Mouse (Mus musculus) liver, adult 2 months (tissue): ENCODE results near the gene Pygo2. TPM values are rescaled to one million over a fixed set of nuclear protein-coding genes. Genes with fewer than 3 reads are reported as not detected.
A peak's percentile ranks its signal among the peaks of the same experiment; 100 is the strongest.

Experiments
- DNase-seq: peaks from one replicate; pipeline ENCODE4 v3.0.0-alpha.2; 2011; ENCODE audit warnings: low read depth, low spot score; ENCODE audit errors: extremely low read depth
- H3K27ac ChIP-seq: fragments of 200-500 bp; replicated peaks from 2 replicates; pipeline ENCODE4 v1.5.1; 2012; ENCODE audit warnings: low read depth, mild to moderate bottlenecking, control low read depth, inconsistent platforms, low read length; ENCODE audit not compliant: insufficient read depth
- H3K27me3 ChIP-seq: fragments of 200-500 bp; 2 replicates; pipeline ENCODE4 v1.6.1; 2012; ENCODE audit warnings: mild to moderate bottlenecking, moderate library complexity, low read length, inconsistent platforms; ENCODE audit not compliant: control insufficient read depth, insufficient read depth
- H3K36me3 ChIP-seq: fragments of 200-500 bp; 2 replicates; pipeline ENCODE4 v1.6.1; 2012; ENCODE audit warnings: low read length, inconsistent platforms; ENCODE audit not compliant: control insufficient read depth, insufficient read depth
- H3K4me1 ChIP-seq: fragments of 200-500 bp; 2 replicates; pipeline ENCODE4 v1.6.1; 2011; ENCODE audit warnings: low read length; ENCODE audit not compliant: control insufficient read depth, insufficient read depth
- H3K4me3 ChIP-seq: fragments of 200-500 bp; 2 replicates; pipeline ENCODE4 v1.5.1; 2011; ENCODE audit warnings: low read depth, mild to moderate bottlenecking, control low read depth, low read length, moderate library complexity; ENCODE audit not compliant: insufficient read depth
- H3K79me2 ChIP-seq: fragments of 200-500 bp; 2 replicates; pipeline ENCODE4 v1.6.1; 2012; ENCODE audit warnings: inconsistent platforms, mild to moderate bottlenecking, low read length, moderate library complexity; ENCODE audit not compliant: control insufficient read depth, insufficient read depth
- H3K9ac ChIP-seq: fragments of 200-500 bp; 2 replicates; pipeline ENCODE4 v1.6.1; 2012; ENCODE audit warnings: low read depth, mild to moderate bottlenecking, control low read depth, inconsistent platforms, low read length
- CTCF ChIP-seq: fragments of 200-500 bp; IDR thresholded peaks from 2 replicates; pipeline ENCODE4 v1.5.1; 2011; ENCODE audit warnings: low read depth, low read length, control low read depth
- POLR2A ChIP-seq: fragments of 200-500 bp; IDR thresholded peaks from 2 replicates; pipeline ENCODE4 v1.6.1; 2011; ENCODE audit warnings: low read length, control low read depth; ENCODE audit not compliant: insufficient read depth; ENCODE audit errors: extremely low read depth
- WGBS: fragments of 180-500 bp; shearing (Covaris S2); methylation state at CpG from one replicate; pipeline ENCODE4 v1.1.7; 2018; 5-methylcytosine and 5-hydroxymethylcytosine counted together
- polyA plus RNA-seq: library from polyadenylated mRNA; depleted of rRNA; stranded (reverse); fragments of >200 nt; gene quantifications from 2 replicates; pipeline ENCODE4 v1.2.3, GENCODE M21; 2012; rRNA removed
- total RNA-seq: library from RNA; depleted of rRNA; stranded (reverse); fragments of >200 nt; gene quantifications from 2 replicates; pipeline ENCODE4 v1.2.3, GENCODE M21; 2014; rRNA removed

The Pygo2 gene
- total RNA-seq, result 4.4 and 9.9 TPM in 2 replicates
- 26.5 and 29.0 TPM in 2 replicates for polyA plus RNA-seq

DNA sequence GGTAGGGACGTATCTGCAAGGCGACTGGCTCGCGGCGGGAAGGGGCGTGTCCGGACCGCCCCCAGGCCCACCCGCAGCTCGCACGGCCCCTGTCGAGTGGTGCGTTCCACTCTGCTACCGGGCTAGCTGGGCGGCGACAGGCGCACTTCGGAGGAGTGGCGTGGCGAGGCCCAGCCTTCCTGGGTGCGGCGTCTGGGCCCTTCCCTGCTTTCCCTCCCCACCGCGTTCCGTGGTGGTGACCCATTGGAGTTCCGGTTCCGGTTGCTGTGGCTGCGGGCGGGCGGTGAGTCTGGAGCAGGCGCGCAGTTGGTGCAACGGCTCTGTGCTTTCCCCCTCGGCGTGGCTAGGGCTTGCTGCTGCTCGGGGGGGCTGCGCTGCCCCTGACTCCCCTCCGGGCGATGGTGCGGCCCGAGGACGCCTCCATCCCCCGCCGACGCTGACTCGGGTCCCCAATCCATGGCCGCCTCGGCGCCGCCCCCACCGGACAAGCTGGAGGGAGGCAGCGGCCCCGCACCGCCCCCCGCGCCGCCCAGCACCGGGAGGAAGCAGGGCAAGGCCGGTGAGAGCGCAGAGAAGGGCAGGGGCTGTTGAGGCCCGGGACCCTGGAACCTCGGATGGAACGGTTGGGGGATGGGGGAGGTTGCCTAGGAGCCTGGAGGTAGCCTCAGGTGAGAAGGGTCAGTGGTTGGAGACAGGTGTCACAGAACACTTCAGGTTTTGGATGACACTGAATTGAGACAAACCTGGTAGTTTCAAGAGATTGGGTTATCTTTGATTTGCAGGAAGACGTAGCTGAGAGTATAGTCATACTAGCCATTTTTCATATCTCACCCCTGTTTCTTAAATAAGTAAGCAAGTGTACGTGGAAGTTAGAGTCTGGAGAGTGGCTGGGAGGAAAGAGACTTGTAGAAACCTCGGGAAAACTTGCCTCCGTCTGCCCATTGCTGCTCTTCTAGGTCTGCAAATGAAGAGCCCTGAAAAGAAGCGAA is at the start of gene Pygo2:
Gene Pygo2, plus strand, starts transcription at position 44 of the 989 bp plus-strand sequence.
- peak within 1 kb of the TSS; percentile 89 for H3K4me3 ChIP-seq
- H3K79me2 ChIP-seq, result peaks cover 8% of the 10 kb centered on the region; the same call in 1 of the 2 replicates
- peak; percentile 88 for DNase-seq
- H3K27me3 ChIP-seq, result no peaks in the 10 kb centered on the region
- H3K9ac ChIP-seq, result peak within 1 kb of the TSS; percentile 94
- 2% methylated on average over 66 of the region's 68 CpGs for WGBS
- peak; percentile 66; the same call in 1 of the 2 replicates for TF ChIP-seq POLR2A
- TF ChIP-seq CTCF, result no peak
- H3K27ac ChIP-seq, result peak within 1 kb of the TSS; percentile 75
- peaks cover 3% of the 10 kb centered on the region; the same call in 1 of the 2 replicates for H3K4me1 ChIP-seq
- peaks cover 15% of the 10 kb centered on the region for H3K36me3 ChIP-seq

DNA sequence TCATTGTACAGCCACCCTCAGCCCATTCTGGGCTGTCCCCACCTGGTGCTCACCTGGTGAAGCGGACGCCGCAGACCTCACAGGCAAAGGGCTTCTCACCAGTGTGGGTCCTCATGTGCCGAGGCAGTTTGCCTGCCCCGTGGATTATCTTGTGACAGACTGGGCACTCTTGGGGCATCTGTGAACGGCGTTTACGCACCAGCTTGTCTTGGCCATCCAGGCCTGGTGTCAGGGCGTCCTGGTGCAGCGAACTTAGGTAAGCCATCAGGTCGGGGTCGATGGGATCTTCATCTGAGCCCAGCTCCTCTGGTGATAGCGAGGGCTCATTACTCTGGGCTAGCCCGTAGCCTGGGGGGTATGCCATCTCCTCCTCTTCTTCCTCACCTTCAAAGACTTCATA is 49.7 kb upstream of the Pygo2 start:
- H3K27ac ChIP-seq, result no peak overlapping the region
- H3K36me3 ChIP-seq, result peaks cover 6% of the 10 kb centered on the region; the same call in 1 of the 2 replicates
- peaks cover 16% of the 10 kb centered on the region; the same call in 1 of the 2 replicates for H3K79me2 ChIP-seq
- H3K27me3 ChIP-seq, result no peaks in the 10 kb centered on the region
- no peak overlapping the region for H3K9ac ChIP-seq
- TF ChIP-seq CTCF (no peak), POLR2A (no peak)
- no peak overlapping the region for H3K4me3 ChIP-seq
- no peak for DNase-seq
- H3K4me1 ChIP-seq, result no peaks in the 10 kb centered on the region; the same call in 1 of the 2 replicates
- 95% methylated on average over 14 of the region's 14 CpGs for WGBS

DNA sequence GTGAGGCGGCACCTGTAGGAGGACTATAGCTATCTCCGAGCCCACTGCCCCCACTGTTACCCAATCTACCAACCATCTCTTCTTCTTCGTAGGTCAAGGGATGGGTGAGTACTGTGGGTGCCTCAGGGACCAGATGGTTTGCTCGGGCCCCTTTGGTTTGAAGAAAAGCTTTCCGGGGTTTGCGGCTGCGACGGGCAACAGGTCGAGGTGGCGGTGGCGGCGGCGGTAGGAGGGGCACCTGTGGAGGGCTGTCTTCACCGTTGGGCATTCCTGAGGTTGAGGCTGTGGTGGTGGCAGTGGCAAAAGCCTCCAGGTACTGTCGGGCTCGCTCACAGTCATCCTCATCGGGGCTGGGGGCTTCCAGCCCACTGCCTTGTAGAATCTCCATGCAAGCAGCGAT is 49.3 kb upstream of the Pygo2 start:
- DNase-seq, result no peak
- Histone ChIP-seq H3K4me1 (no peaks in the 10 kb centered on the region; the same call in 1 of the 2 replicates), H3K4me3 (no peak overlapping the region), H3K79me2 (peaks cover 19% of the 10 kb centered on the region; the same call in 1 of the 2 replicates), H3K27ac (no peak overlapping the region), H3K36me3 (peaks cover 6% of the 10 kb centered on the region; the same call in 1 of the 2 replicates), H3K9ac (no peak overlapping the region), H3K27me3 (no peaks in the 10 kb centered on the region)
- TF ChIP-seq CTCF, result no peak
- WGBS, result 96% methylated on average over 18 of the region's 18 CpGs

DNA sequence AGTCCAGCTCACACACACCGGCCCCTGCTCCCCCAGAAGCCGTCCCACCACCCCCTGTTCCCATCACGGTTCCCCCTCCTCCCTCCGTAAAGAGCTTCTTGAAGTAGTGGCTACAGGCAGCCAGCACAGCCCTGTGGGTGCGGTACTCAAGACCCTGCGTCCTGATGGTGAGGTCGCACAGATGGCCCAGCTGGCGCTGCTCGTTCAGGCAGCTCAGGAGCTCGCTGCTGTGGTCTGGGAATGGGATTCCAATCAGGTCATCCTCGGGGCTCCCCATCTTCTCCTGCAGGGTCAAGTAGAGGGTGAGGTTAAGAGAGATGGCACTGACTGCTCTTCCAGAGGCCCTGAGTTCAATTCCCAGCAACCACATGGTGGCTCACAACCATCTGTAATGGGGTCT is 48.8 kb upstream of the Pygo2 start:
- no peak for TF ChIP-seq POLR2A
- TF ChIP-seq CTCF, result no peak
- no peak overlapping the region for H3K4me3 ChIP-seq
- peaks cover 8% of the 10 kb centered on the region; the same call in 1 of the 2 replicates for H3K36me3 ChIP-seq
- no peak for DNase-seq
- H3K4me1 ChIP-seq, result no peaks in the 10 kb centered on the region; the same call in 1 of the 2 replicates
- WGBS, result 97% methylated on average over 11 of the region's 11 CpGs
- H3K79me2 ChIP-seq, result peaks cover 23% of the 10 kb centered on the region; the same call in 1 of the 2 replicates
- no peaks in the 10 kb centered on the region for H3K27me3 ChIP-seq
- no peak overlapping the region for H3K9ac ChIP-seq
- no peak overlapping the region for H3K27ac ChIP-seq

DNA sequence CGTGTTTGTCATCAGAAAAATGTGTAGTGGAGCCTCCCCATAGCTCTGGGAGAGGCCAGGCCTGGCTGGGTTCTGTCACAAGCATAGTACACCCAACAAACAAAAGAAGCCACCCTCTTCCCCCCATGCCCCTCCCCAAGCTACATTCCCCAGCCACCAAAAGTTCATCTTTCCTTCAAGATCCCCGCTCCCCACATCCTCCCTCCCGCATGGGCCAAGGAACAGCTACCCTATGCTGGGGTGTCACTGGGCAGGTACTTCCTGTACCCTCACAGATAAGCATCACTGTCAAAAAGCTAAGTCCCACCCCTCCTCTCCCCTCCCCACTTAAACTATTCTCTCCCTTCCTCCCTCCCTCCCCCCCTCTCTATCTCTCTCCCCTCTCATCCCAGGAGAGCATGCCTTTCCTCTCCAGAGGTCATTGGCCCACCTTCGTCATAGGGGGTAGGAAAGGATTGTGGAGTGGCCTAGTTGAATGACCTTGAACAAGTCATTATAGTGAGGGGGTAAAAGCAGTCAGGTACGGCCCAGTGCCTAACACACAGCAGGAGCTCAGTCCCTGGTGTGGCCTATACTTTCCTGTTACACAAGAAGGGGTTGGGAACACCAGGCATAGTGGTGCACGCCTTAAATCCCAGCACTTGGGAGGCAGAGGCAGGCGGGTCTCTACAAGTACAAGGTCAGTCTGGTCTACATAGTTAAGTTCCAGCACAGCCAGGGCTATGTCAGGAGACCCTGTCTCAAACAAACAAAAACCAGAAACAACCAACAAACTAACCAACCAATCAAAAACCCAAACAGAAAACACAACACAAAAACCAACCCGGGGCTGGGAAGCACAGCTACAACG is 47.8 kb upstream of the Pygo2 start:
- DNase-seq, result no peak
- H3K27me3 ChIP-seq, result no peaks in the 10 kb centered on the region
- no peak overlapping the region for H3K4me3 ChIP-seq
- H3K9ac ChIP-seq, result no peak overlapping the region; the same call in 1 of the 2 replicates
- no peak overlapping the region for H3K27ac ChIP-seq
- 84% methylated on average over 9 of the region's 9 CpGs for WGBS
- TF ChIP-seq CTCF (no peak), POLR2A (no peak)
- no peaks in the 10 kb centered on the region; the same call in 1 of the 2 replicates for H3K4me1 ChIP-seq
- H3K36me3 ChIP-seq, result peaks cover 6% of the 10 kb centered on the region; the same call in 1 of the 2 replicates
- peaks cover 31% of the 10 kb centered on the region for H3K79me2 ChIP-seq
